Mouse (Mus musculus) cerebellum, adult 11-12 months (tissue): Measurements from ENCODE around the gene Gm13283.
A peak's percentile ranks its signal among the peaks of the same experiment; 100 is the strongest.
"Not testable (repeated sequence)": the region's sequence is repeated elsewhere in the genome, so short reads cannot be mapped to it uniquely, and the experiment has no call there.

ENCODE experiments used
- DNase-seq: peaks from one replicate; pipeline ENCODE4 v3.0.0; 2022

Gm13283 gene

GRCm38 (mm10) chr4:88763384-88764018, 3.6 kb downstream of the Gm13283 start:
- DNase-seq: peak; percentile 65

GRCm38 (mm10) chr4:88773534-88773933, 13.6 kb downstream of the Gm13283 start, which contains the start of gene Gm13290:
TSS of gene Gm13290 (plus strand) at chr4:88773834.
- not testable (repeated sequence) for DNase-seq

GRCm38 (mm10) chr4:88776622-88777021, 16.7 kb downstream of the Gm13283 start, which contains the start of gene Gm13289:
TSS of gene Gm13289 (plus strand) at chr4:88776922.
- DNase-seq: not testable (repeated sequence)

- DNase-seq: not testable (repeated sequence)
Measured at GRCm38 (mm10) chr4:88779550-88779949, 19.6 kb downstream of the Gm13283 start, which contains the start of gene Gm13272. TSS of gene Gm13272 (plus strand) at chr4:88779850.

DNA sequence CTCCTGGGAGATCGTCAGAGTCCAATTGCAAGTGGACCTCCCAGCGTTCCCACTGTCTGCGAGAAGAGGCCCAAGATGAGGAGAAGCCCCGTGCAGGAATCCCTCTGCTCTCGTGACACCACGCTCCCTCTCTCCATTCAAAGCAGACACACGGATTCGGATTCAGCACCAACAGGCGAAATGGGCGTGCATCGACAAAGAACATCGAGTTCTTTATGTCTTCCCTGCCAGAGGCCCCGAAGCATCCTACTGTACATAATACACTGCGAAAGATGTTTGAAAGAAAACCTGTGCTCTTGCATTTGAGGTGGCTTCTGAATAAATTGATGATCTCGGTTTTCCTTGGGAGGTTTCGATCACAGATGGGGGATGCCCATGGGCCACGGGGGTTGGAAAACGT, 20.4 kb downstream of the Gm13283 start:
- DNase-seq: peak; percentile 47

GRCm38 (mm10) chr4:88781831-88782230, 21.9 kb downstream of the Gm13283 start, which contains the start of gene Ifnz:
TSS of gene Ifnz (plus strand) at chr4:88782131.
- not testable (repeated sequence) for DNase-seq

GRCm38 (mm10) chr4:88782335-88782734, 22.4 kb downstream of the Gm13283 start:
- DNase-seq: not testable (repeated sequence)

- DNase-seq: not testable (repeated sequence)
Measured at GRCm38 (mm10) chr4:88785409-88785808, 25.5 kb downstream of the Gm13283 start, which contains the start of gene Gm13276. TSS of gene Gm13276 (plus strand) at chr4:88785709.

DNA sequence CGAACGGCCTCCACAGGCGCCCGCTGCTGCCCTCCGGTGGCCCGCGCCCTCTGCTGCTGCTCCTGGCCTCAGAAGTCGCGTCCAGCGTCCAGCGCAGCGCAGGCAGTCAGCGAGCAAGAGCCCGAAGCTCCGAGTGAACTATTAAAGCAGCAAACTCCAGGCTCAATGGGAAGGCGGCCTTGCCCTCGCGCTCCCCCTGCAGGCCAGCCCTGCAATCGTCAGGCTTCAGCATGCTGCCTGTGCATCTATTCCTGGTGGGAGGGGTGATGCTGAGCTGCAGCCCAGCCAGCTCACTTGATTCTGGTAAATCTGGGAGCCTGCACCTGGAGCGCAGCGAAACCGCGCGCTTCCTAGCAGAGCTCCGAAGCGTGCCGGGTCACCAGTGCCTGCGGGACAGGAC, 28.5 kb downstream of the Gm13283 start, which contains the start of gene Gm13277:
TSS of gene Gm13277 (plus strand) at position 231 of the 400 bp plus-strand sequence.
- DNase-seq: peak; percentile 74

DNA sequence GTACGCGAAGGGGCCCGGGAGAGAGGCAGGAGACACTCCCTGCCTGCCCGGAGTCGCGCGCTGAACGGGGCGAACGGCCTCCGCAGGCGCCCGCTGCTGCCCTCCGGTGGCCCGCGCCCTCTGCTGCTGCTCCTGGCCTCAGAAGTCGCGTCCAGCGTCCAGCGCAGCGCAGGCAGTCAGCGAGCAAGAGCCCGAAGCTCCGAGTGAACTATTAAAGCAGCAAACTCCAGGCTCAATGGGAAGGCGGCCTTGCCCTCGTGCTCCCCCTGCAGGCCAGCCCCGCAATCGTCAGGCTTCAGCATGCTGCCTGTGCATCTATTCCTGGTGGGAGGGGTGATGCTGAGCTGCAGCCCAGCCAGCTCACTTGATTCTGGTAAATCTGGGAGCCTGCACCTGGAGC, 31.3 kb downstream of the Gm13283 start, which contains the start of gene Gm13278:
TSS of gene Gm13278 (plus strand) at position 301 of the 400 bp plus-strand sequence.
- not testable (repeated sequence) for DNase-seq

DNA sequence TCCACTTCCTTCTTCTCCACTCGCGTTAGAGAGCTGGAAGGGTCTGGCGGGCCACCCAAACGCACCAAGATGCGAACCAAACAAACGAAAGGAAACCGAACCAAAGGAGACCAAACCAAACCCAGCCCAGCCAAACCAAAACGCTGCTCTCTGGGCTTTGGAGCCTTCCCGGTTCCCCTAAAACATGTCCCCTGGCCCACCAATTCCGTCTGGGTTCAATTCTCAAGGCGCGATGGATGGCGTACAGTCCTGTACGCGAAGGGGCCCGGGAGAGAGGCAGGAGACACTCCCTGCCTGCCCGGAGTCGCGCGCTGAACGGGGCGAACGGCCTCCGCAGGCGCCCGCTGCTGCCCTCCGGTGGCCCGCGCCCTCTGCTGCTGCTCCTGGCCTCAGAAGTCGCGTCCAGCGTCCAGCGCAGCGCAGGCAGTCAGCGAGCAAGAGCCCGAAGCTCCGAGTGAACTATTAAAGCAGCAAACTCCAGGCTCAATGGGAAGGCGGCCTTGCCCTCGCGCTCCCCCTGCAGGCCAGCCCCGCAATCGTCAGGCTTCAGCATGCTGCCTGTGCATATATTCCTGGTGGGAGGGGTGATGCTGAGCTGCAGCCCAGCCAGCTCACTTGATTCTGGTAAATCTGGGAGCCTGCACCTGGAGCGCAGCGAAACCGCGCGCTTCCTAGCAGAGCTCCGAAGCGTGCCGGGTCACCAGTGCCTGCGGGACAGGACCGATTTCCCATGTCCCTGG, 34.2 kb downstream of the Gm13283 start, which contains the start of gene Gm13275:
TSS of gene Gm13275 (plus strand) at position 552 of the 740 bp plus-strand sequence.
- peak; percentile 76 for DNase-seq

GRCm38 (mm10) chr4:88797097-88797496, 37.2 kb downstream of the Gm13283 start, which contains the start of gene Gm13279:
TSS of gene Gm13279 (plus strand) at chr4:88797397.
- not testable (repeated sequence) for DNase-seq

GRCm38 (mm10) chr4:88799365-88799764, 39.4 kb downstream of the Gm13283 start, which contains the start of gene Gm13285:
TSS of gene Gm13285 (plus strand) at chr4:88799665.
- DNase-seq: not testable (repeated sequence)

DNA sequence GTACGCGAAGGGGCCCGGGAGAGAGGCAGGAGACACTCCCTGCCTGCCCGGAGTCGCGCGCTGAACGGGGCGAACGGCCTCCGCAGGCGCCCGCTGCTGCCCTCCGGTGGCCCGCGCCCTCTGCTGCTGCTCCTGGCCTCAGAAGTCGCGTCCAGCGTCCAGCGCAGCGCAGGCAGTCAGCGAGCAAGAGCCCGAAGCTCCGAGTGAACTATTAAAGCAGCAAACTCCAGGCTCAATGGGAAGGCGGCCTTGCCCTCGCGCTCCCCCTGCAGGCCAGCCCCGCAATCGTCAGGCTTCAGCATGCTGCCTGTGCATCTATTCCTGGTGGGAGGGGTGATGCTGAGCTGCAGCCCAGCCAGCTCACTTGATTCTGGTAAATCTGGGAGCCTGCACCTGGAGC, 43.0 kb downstream of the Gm13283 start, which contains the start of gene Gm13287:
TSS of gene Gm13287 (plus strand) at position 301 of the 400 bp plus-strand sequence.
- DNase-seq: not testable (repeated sequence)

DNA sequence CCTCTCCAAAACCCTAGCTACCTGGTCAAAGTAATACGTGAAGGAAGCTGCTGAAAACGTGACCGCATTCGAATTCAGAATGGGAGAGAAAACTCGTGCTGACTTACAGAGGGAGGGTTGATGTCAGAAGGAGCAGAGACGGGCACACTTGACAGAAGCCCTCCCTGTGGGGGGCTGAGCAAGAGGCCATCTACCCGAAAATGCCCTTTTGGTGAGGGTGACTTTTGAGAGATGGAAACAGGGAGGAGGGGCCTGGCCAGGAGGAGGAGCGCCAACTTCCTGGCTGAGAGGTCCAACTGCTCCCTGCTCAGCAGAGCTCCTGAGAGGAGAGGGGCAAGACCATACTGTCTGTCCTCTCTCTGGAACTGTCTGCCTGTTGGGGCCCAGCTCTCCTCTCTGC, 45.3 kb downstream of the Gm13283 start, which contains the start of gene Gm13288:
TSS of gene Gm13288 (plus strand) at position 301 of the 400 bp plus-strand sequence.
- not testable (repeated sequence) for DNase-seq

DNA sequence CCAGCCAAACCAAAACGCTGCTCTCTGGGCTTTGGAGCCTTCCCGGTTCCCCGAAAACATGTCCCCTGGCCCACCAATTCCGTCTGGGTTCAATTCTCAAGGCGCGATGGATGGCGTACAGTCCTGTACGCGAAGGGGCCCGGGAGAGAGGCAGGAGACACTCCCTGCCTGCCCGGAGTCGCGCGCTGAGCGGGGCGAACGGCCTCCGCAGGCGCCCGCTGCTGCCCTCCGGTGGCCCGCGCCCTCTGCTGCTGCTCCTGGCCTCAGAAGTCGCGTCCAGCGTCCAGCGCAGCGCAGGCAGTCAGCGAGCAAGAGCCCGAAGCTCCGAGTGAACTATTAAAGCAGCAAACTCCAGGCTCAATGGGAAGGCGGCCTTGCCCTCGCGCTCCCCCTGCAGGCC, 45.8 kb downstream of the Gm13283 start:
- peak; percentile 39 for DNase-seq
